Mouse (Mus musculus) hindbrain, postnatal 0 days (tissue): ENCODE measurements around the gene Abhd2. TPM values are rescaled to one million over a fixed set of nuclear protein-coding genes. Genes with fewer than 3 reads are reported as not detected.

ENCODE experiments used
- ATAC-seq: fragments of 200-750 bp; cut with Nextera tagmentation; 2 replicates; pipeline ENCODE4 v1.8.0; 2017; ENCODE audit warnings: mild to moderate bottlenecking, moderate TSS enrichment, moderate library complexity
- DNase-seq: peaks from one replicate; pipeline ENCODE4 v3.0.0-alpha.2; 2015; ENCODE audit warnings: low spot score
- H3K27ac ChIP-seq: fragments of 300-500 bp; sonication (generic); 2 replicates; pipeline ENCODE4 v1.5.1; 2014; ENCODE audit warnings: mild to moderate bottlenecking
- H3K27me3 ChIP-seq: fragments of 300-500 bp; sonication (generic); 2 replicates; pipeline ENCODE4 v1.6.1; 2014; ENCODE audit warnings: low read length, mixed read lengths; ENCODE audit not compliant: insufficient read depth
- H3K36me3 ChIP-seq: fragments of 300-500 bp; sonication (generic); 2 replicates; pipeline ENCODE4 v1.6.1; 2014; ENCODE audit warnings: low read length, mixed read lengths; ENCODE audit not compliant: insufficient read depth
- H3K4me1 ChIP-seq: fragments of 300-500 bp; sonication (generic); 2 replicates; pipeline ENCODE4 v1.6.1; 2014; ENCODE audit warnings: antibody characterized with exemption, low read length, mixed read lengths; ENCODE audit not compliant: insufficient read depth
- H3K4me2 ChIP-seq: fragments of 300-500 bp; sonication (generic); 2 replicates; pipeline ENCODE4 v1.6.1; 2014; ENCODE audit warnings: low read depth, mild to moderate bottlenecking, low read length, moderate library complexity, mixed read lengths
- H3K4me3 ChIP-seq: fragments of 300-500 bp; sonication (generic); 2 replicates; pipeline ENCODE4 v1.5.1; 2014; ENCODE audit warnings: low read length
- H3K9ac ChIP-seq: fragments of 300-500 bp; sonication (generic); replicated peaks from 2 replicates; pipeline ENCODE4 v1.6.1; 2014; ENCODE audit warnings: mild to moderate bottlenecking, low read length, moderate library complexity, mixed read lengths
- H3K9me3 ChIP-seq: fragments of 300-500 bp; sonication (generic); 2 replicates; pipeline ENCODE4 v1.6.1; 2016; ENCODE audit warnings: low read length, mixed read lengths
- CTCF ChIP-seq: IDR thresholded peaks from 2 replicates; pipeline ENCODE4 v1.5.1; 2016; ENCODE audit warnings: antibody characterized with exemption, control low read depth, low read depth
- WGBS: fragments of 180-500 bp; shearing (Covaris S2); extraction: QIAGEN DNeasy Blood & Tissue Kit; methylation state at CpG from one replicate; pipeline ENCODE4 v1.1.7; 2014; 5-methylcytosine and 5-hydroxymethylcytosine counted together
- polyA plus RNA-seq: library from polyadenylated mRNA; unstranded; fragments of >200 nt; fragmentation: Nextera tagmentation; extraction: Ambion mirVana; gene quantifications from 2 replicates; pipeline ENCODE4 v1.2.1, GENCODE M21; 2015
- total RNA-seq: library from RNA; depleted of rRNA; stranded (reverse); fragments of >200 nt; gene quantifications from 2 replicates; pipeline ENCODE4 v1.2.3, GENCODE M21; 2014

Abhd2 gene
- total and polyA plus RNA-seq, 2 experiments from 2014 or later, result 23.9 to 92.3 TPM

- Histone ChIP-seq H3K36me3 (peaks cover 7% of the 10 kb centered on the region; the same call in 1 of the 2 replicates), H3K4me3 (no peak overlapping the region), H3K9me3 (no peaks in the 10 kb centered on the region), H3K27ac (no peak overlapping the region), H3K4me2 (no peak overlapping the region), H3K27me3 (no peaks in the 10 kb centered on the region), H3K4me1 (peaks cover under 1% of the 10 kb centered on the region; the same call in 1 of the 2 replicates), H3K9ac (no peak overlapping the region)
- no peak for ATAC-seq
- no peak for DNase-seq
- WGBS, result 56% methylated on average over 1 of the region's 1 CpGs
- no peak for TF ChIP-seq CTCF
These were observed 25.7 kb downstream of the Abhd2 start for GRCm38 (mm10) chr7:79298681-79299080.

DNA sequence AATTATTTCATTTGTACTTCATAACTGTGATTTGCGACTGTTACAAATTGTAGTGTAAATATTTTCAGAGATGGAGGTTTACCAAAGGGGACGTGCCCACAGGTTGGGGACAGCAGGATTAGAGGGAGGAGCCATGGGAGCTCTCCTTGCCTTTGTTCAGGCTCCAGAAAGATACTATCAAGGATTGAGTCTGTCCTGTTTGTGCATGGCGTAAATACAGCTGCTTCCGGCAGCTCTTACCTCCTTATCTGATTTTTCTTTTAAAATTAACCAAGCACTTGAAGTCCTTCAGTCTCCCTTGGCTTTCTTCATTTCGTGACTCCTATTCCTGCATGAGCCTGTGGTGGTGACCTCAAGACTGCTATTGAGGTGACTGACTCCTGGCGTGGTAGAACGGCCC is 26.5 kb downstream of the Abhd2 start:
- H3K4me3 ChIP-seq, result no peak overlapping the region
- H3K9me3 ChIP-seq, result no peaks in the 10 kb centered on the region
- WGBS, result 86% methylated on average over 7 of the region's 7 CpGs
- no peak for DNase-seq
- no peaks in the 10 kb centered on the region for H3K4me1 ChIP-seq
- no peak overlapping the region for H3K4me2 ChIP-seq
- H3K9ac ChIP-seq, result no peak overlapping the region
- peaks cover 7% of the 10 kb centered on the region; the same call in 1 of the 2 replicates for H3K36me3 ChIP-seq
- TF ChIP-seq CTCF, result no peak
- no peaks in the 10 kb centered on the region for H3K27me3 ChIP-seq
- peak overlapping the region; percentile 11; the same call in 1 of the 2 replicates for H3K27ac ChIP-seq
- no peak for ATAC-seq

- Histone ChIP-seq H3K27me3 (no peaks in the 10 kb centered on the region), H3K4me1 (no peaks in the 10 kb centered on the region), H3K27ac (peak overlapping the region; percentile 11; the same call in 1 of the 2 replicates), H3K9ac (no peak overlapping the region), H3K9me3 (no peaks in the 10 kb centered on the region), H3K4me2 (no peak overlapping the region), H3K4me3 (no peak overlapping the region), H3K36me3 (peaks cover 7% of the 10 kb centered on the region; the same call in 1 of the 2 replicates)
- ATAC-seq, result peak; percentile 41; the same call in 1 of the 2 replicates
- DNase-seq, result no peak
- TF ChIP-seq CTCF, result no peak
- WGBS, result 62% methylated on average over 13 of the region's 13 CpGs
These were observed 27.6 kb downstream of the Abhd2 start for GRCm38 (mm10) chr7:79300432-79301151.

DNA sequence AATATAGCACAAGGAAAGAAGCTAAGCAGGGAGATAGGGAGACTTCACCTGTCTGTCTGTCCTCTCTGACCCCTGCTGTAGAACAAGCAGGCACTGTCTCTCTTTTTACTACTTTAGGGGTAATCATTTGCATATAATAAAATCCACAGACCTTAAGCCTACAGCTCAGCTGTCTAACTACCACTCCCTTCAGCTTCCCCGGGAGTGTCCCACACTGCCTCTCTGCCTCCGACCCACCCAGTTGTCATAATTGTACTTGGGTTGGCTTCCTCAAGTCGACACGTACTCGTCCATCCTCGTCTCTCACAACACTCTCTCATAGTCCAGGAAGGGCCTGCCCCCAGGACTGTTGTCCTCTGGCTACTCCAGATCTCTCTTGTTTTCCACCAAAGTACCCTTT is 29.1 kb downstream of the Abhd2 start:
- ATAC-seq, result no peak
- Histone ChIP-seq H3K36me3 (peaks cover 7% of the 10 kb centered on the region; the same call in 1 of the 2 replicates), H3K4me3 (no peak overlapping the region), H3K27me3 (no peaks in the 10 kb centered on the region), H3K9me3 (no peaks in the 10 kb centered on the region), H3K4me1 (no peaks in the 10 kb centered on the region), H3K4me2 (no peak overlapping the region), H3K27ac (0 out of 2 replicates have a peak overlapping the region, but pooled peaks have one; percentile 3), H3K9ac (no peak overlapping the region)
- TF ChIP-seq CTCF, result no peak
- WGBS, result 88% methylated on average over 6 of the region's 6 CpGs
- DNase-seq, result no peak

DNA sequence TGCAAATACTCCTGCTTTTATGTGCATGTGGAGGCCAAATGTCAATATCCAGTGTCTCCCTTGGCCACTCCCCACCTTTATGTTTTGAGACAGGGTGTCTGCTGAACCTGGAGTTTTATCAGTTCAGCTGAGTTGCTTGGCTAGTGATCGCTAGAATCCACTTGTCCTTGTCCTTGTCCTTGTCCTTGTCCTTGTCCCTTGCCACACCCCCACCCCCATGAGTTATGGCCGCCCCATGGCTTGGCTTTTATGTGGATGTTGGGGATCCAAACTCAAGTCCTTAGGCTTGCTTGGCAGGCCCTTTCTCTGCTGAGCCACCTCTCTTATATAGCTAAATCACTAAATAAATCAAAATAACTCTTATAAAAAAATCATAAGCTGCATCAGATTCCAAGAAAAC is 29.6 kb downstream of the Abhd2 start:
- H3K9ac ChIP-seq, result no peak overlapping the region
- H3K27me3 ChIP-seq, result no peaks in the 10 kb centered on the region
- no peaks in the 10 kb centered on the region for H3K4me1 ChIP-seq
- WGBS, result 88% methylated on average over 2 of the region's 2 CpGs
- no peak for DNase-seq
- no peak for ATAC-seq
- H3K4me2 ChIP-seq, result no peak overlapping the region
- H3K36me3 ChIP-seq, result peaks cover 7% of the 10 kb centered on the region; the same call in 1 of the 2 replicates
- no peaks in the 10 kb centered on the region for H3K9me3 ChIP-seq
- no peak for TF ChIP-seq CTCF
- no peak overlapping the region for H3K4me3 ChIP-seq
- 0 out of 2 replicates have a peak overlapping the region, but pooled peaks have one; percentile 3 for H3K27ac ChIP-seq

- no peak for DNase-seq
- no peaks in the 10 kb centered on the region for H3K9me3 ChIP-seq
- no peak overlapping the region for H3K4me3 ChIP-seq
- 52% methylated on average over 6 of the region's 6 CpGs for WGBS
- no peak overlapping the region for H3K9ac ChIP-seq
- no peaks in the 10 kb centered on the region for H3K36me3 ChIP-seq
- no peak for TF ChIP-seq CTCF
- no peaks in the 10 kb centered on the region; the same call in 1 of the 2 replicates for H3K4me1 ChIP-seq
- no peaks in the 10 kb centered on the region for H3K27me3 ChIP-seq
- H3K27ac ChIP-seq, result peak overlapping the region; percentile 48; the same call in 1 of the 2 replicates
- ATAC-seq, result no peak
- H3K4me2 ChIP-seq, result no peak overlapping the region
These were observed 30.3 kb downstream of the Abhd2 start for GRCm38 (mm10) chr7:79303183-79303761.
